Mouse (Mus musculus): ENCODE data around the gene Plek2. TPM values are rescaled to one million over a fixed set of nuclear protein-coding genes. Genes with fewer than 3 reads are reported as not detected.

Gene Plek2
- polyA plus RNA-seq, 1 experiment: 0.62 TPM

DNA sequence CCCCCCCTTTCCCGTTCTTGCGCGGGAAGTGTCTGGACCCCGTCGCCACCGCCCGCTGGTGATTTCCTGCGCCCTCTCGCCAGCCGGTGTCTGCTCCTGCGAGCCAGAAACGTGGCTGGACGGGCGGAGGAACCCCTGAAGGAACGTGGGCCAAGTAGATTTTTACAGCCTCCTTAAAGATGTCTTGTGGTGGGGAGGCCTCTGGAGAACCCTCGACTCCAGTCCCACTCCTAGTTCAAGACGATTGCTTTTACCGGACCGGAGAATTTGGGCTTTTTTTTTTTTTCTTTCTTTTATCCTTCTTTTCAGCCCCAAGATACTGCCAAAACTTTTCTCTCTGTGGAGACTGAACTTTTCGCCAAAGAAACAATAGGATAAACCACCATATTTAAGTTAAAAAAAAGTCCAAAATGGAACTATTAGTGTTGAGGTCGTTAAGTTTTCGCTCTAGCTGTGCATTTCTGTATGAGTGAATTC lies 44.5 kb downstream of the Plek2 start:
- peak; percentile 1 for DNase-seq (ENCODE audit: low read depth)
- TF ChIP-seq CTCF (IDR thresholded peaks at IDR 0.05; ENCODE audit: borderline replicate concordance, extremely low read depth, insufficient read depth, insufficient read length): no peak
- no peak for TF ChIP-seq POLR2A (IDR thresholded peaks at IDR 0.05; ENCODE audit: borderline replicate concordance, extremely low read depth, insufficient read depth, insufficient read length, poor library complexity, severe bottlenecking)

DNA sequence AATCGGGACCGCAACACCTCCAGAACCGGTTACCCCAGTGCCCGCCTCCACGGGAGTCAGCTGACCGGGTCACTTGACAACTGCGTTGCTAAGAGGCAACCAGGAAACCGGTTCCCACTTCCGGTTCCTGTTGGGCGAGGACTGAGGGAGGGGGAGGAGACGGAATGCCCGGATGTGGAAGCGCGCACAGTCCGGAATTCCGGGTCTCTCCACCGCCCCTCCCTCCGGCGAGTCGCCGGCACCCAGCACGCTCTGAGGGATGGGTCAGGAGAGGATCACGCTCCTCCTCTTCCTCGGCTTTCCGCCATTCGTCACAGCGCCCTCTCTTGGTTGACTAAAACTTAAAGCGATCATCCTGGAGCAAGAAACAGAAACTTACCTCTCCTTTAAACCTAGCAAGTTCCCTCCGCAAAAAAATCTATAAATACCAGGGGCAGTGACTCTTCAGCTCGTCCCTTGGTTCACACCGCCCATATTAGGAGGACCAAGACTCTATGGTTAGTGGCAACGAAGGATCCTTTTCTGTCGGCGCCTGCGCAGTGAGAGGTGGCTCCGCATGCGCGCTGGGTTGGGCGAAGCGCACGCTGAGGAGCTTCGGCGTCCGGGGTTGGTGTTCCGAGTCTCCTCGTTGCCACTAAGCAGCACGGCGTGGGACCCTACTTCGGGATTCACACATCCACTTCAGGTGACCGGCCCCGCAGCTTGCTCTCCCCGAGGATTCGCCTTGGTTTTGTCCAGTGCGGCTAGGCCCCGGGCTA lies 45.1 kb downstream of the Plek2 start, which contains the start of the genes Atp6v1d and Eif2s1:
Gene Atp6v1d, minus strand, starts transcription at position 143 of the 758 bp plus-strand sequence.
Gene Eif2s1, plus strand, starts transcription at position 324 of the 758 bp plus-strand sequence.
- peak; percentile 100 for DNase-seq (ENCODE audit: low read depth)
- TF ChIP-seq CTCF (IDR thresholded peaks at IDR 0.05; ENCODE audit: borderline replicate concordance, extremely low read depth, insufficient read depth, insufficient read length): peak; percentile 83
- peak; percentile 49; the same call in 1 of the 2 replicates for TF ChIP-seq POLR2A (IDR thresholded peaks at IDR 0.05; ENCODE audit: borderline replicate concordance, extremely low read depth, insufficient read depth, insufficient read length, poor library complexity, severe bottlenecking)

DNA sequence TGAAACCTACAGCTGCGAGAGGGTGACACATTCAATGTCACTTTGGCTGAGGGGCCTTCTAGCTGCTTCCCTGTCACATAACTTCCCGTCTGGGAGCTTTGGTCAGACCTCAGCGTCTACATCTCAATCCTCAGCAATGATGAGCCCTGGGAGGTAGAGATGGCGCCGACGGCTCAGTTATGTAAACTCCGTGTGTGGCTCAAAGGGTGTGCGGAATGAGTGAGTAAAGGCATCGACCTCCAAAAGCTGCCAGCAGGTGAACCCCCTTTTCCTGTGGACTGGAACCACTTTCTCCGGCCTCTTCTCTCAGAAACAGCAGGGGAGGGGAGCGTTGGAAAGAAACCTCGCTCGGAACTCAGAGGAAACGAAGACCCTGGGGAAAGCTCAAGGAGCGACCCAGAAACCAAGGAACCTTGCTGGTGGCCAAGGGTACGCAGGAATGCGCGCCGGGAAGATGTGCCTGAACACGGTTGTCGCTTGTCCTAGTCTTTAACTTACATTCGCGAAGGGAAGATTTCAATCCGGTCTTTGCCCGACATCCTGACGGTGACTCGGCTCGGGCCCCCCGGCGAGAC lies 45.8 kb downstream of the Plek2 start:
- no peak for DNase-seq (ENCODE audit: low read depth)
- TF ChIP-seq POLR2A (IDR thresholded peaks at IDR 0.05; ENCODE audit: borderline replicate concordance, extremely low read depth, insufficient read depth, insufficient read length, poor library complexity, severe bottlenecking) (peak; percentile 55; the same call in 1 of the 2 replicates), CTCF (IDR thresholded peaks at IDR 0.05; ENCODE audit: borderline replicate concordance, extremely low read depth, insufficient read depth, insufficient read length) (no peak)

DNA sequence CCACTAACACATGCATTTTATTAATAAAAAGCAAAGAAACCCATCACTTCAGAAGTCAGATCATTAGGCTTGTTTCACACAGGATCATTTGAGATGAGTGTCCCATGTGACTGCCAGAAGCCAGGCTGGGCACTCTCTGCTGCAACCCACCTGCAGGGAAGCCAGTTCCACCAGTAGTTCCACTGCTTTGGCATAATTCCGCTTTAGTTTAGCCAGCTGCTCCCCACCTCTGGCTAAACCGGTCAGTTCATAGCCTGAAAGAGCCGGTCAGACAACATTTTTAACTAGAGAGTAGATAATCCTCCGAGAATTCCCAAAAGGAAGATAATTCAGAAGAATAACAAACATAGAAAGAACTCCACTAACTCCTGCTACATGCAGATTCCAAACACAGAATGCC lies 58.5 kb downstream of the Plek2 start:
- DNase-seq (ENCODE audit: low read depth): no peak
- no peak for TF ChIP-seq POLR2A (IDR thresholded peaks at IDR 0.05; ENCODE audit: borderline replicate concordance, extremely low read depth, insufficient read depth, insufficient read length, poor library complexity, severe bottlenecking)

DNA sequence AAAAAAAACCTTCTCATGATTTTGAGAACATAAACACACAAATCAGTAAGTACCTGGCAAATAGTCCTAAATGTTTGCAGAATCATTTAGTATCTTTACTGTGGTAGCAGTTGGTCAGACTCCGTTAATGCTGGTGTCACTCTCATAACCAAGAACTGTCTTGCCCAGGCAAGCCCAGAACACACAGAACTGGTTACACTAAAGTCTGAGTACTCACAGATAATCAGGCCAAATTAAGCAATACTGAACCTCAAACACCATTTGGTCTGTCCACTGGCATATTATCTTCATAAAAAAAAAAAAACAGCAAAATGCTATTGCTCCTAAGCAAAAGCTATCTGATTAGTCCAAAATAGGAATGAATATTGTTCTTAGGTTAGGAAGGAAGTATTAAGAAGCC lies 64.3 kb downstream of the Plek2 start:
- TF ChIP-seq CTCF (IDR thresholded peaks at IDR 0.05; ENCODE audit: borderline replicate concordance, extremely low read depth, insufficient read depth, insufficient read length): no peak
- TF ChIP-seq POLR2A (IDR thresholded peaks at IDR 0.05; ENCODE audit: borderline replicate concordance, extremely low read depth, insufficient read depth, insufficient read length, poor library complexity, severe bottlenecking): no peak

DNA sequence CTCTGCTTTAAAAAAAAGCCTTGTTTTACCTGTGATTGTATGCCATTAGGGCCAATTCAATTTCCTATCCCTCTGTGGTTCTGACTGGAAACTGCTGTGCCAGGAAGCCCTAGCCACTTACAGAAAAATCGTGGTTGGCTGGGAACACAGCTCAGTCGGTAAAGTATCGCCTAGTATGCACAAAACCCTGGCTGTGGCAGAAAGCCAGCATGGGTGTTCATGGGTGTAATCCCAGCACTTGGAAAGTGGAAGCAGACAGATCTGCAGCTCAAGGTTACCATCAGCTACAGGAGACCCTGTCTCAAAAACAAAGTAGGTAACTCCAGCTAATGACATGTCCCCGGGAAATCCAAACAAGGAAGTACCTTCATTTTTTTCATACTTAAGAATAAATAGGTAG lies 66.9 kb downstream of the Plek2 start:
- DNase-seq (ENCODE audit: low read depth): peak; percentile 7
- TF ChIP-seq POLR2A (IDR thresholded peaks at IDR 0.05; ENCODE audit: borderline replicate concordance, extremely low read depth, insufficient read depth, insufficient read length, poor library complexity, severe bottlenecking): no peak

More for the DNA sequence above, 64.3 kb downstream of the Plek2 start:
- no peak for DNase-seq (ENCODE audit: low read depth)

Other genes starting within 250 kb of the Plek2 start
- gene Fam71d, start 215.4 kb downstream of the Plek2 start, polyA plus RNA-seq (2012; rRNA removed): 0.45 and 1.3 TPM in 2 replicates
- gene Mpp5, start 158.1 kb downstream of the Plek2 start, polyA plus RNA-seq (2012; rRNA removed): 6.1 and 9.3 TPM in 2 replicates
- gene Atp6v1d, start 45.3 kb downstream of the Plek2 start, polyA plus RNA-seq (2012; rRNA removed): 75.5 and 78.7 TPM in 2 replicates
- gene Eif2s1, start 45.1 kb downstream of the Plek2 start, polyA plus RNA-seq (2012; rRNA removed): 48.4 and 50.7 TPM in 2 replicates
- 72.6 and 93.2 TPM in 2 replicates for gene Tmem229b, start 100.7 kb upstream of the Plek2 start, polyA plus RNA-seq (2012; rRNA removed)
- gene Plekhh1, start 122.2 kb upstream of the Plek2 start, polyA plus RNA-seq (2012; rRNA removed): 6.1 and 6.8 TPM in 2 replicates
- gene Pigh, start 182.7 kb upstream of the Plek2 start, polyA plus RNA-seq (2012; rRNA removed): 12.8 and 15.7 TPM in 2 replicates
- gene Arg2, start 223.8 kb upstream of the Plek2 start, polyA plus RNA-seq (2012; rRNA removed): 16.2 and 18.0 TPM in 2 replicates